Mouse (Mus musculus): ENCODE results near the gene P4htm. TPM values are rescaled to one million over a fixed set of nuclear protein-coding genes. Genes with fewer than 3 reads are reported as not detected.

P4htm gene
- polyA plus RNA-seq, 1 experiment from 2014 or later: 11.9 TPM

GRCm38 (mm10) chr9:108575321-108576297 lies 21.9 kb downstream of the P4htm start:
- H3K9me3 ChIP-seq (ENCODE audit: control insufficient read depth, low read length): no peaks in the 10 kb centered on the region
- WGBS: 90% methylated on average over 37 of the region's 37 CpGs
- peaks cover 19% of the 10 kb centered on the region; the same call in 1 of the 2 replicates for H3K36me3 ChIP-seq (ENCODE audit: control insufficient read depth, insufficient read depth, low read length)
- no peak overlapping the region for H3K4me2 ChIP-seq (ENCODE audit: low read depth, low read length, severe bottlenecking)
- DNase-seq (ENCODE audit: low spot score) (no peak), ATAC-seq (replicated peaks; ENCODE audit: low FRiP score) (no peak)
- no peaks in the 10 kb centered on the region for H3K27me3 ChIP-seq (ENCODE audit: control insufficient read depth, insufficient read depth, low read length)
- no peak overlapping the region for H3K9ac ChIP-seq (ENCODE audit: low read length)
- no peak overlapping the region for H3K4me3 ChIP-seq (ENCODE audit: low read depth, low read length)
- no peak overlapping the region for H3K27ac ChIP-seq (ENCODE audit: low read depth, low read length)
- peaks cover 31% of the 10 kb centered on the region for H3K4me1 ChIP-seq (replicated peaks; ENCODE audit: control insufficient read depth, insufficient read depth, low read length)

- Histone ChIP-seq H3K27me3 (ENCODE audit: control insufficient read depth, insufficient read depth, low read length) (no peaks in the 10 kb centered on the region), H3K4me3 (ENCODE audit: low read depth, low read length) (no peak overlapping the region), H3K9ac (ENCODE audit: low read length) (no peak overlapping the region), H3K4me2 (ENCODE audit: low read depth, low read length, severe bottlenecking) (no peak overlapping the region), H3K9me3 (ENCODE audit: control insufficient read depth, low read length) (no peaks in the 10 kb centered on the region), H3K4me1 (replicated peaks; ENCODE audit: control insufficient read depth, insufficient read depth, low read length) (peaks cover 36% of the 10 kb centered on the region), H3K36me3 (ENCODE audit: control insufficient read depth, insufficient read depth, low read length) (peaks cover 19% of the 10 kb centered on the region; the same call in 1 of the 2 replicates), H3K27ac (ENCODE audit: low read depth, low read length) (no peak overlapping the region)
- ATAC-seq (replicated peaks; ENCODE audit: low FRiP score): no peak
- WGBS: 92% methylated on average over 12 of the region's 12 CpGs
- no peak for DNase-seq (ENCODE audit: low spot score)
Observed at GRCm38 (mm10) chr9:108574921-108575320, 22.5 kb downstream of the P4htm start.

GRCm38 (mm10) chr9:108573774-108574690 lies 23.4 kb downstream of the P4htm start:
- Histone ChIP-seq H3K9ac (ENCODE audit: low read length) (0 out of 2 replicates have a peak overlapping the region, but pooled peaks have one; percentile 16), H3K4me1 (replicated peaks; ENCODE audit: control insufficient read depth, insufficient read depth, low read length) (peaks cover 32% of the 10 kb centered on the region), H3K4me3 (ENCODE audit: low read depth, low read length) (no peak overlapping the region), H3K9me3 (ENCODE audit: control insufficient read depth, low read length) (no peaks in the 10 kb centered on the region), H3K36me3 (ENCODE audit: control insufficient read depth, insufficient read depth, low read length) (peaks cover 19% of the 10 kb centered on the region; the same call in 1 of the 2 replicates), H3K27me3 (ENCODE audit: control insufficient read depth, insufficient read depth, low read length) (no peaks in the 10 kb centered on the region), H3K4me2 (ENCODE audit: low read depth, low read length, severe bottlenecking) (no peak overlapping the region), H3K27ac (ENCODE audit: low read depth, low read length) (no peak overlapping the region)
- DNase-seq (ENCODE audit: low spot score): peak; percentile 88
- 49% methylated on average over 26 of the region's 26 CpGs for WGBS
- no peak for ATAC-seq (replicated peaks; ENCODE audit: low FRiP score)

- Histone ChIP-seq H3K4me1 (replicated peaks; ENCODE audit: control insufficient read depth, insufficient read depth, low read length) (peaks cover 36% of the 10 kb centered on the region), H3K9ac (ENCODE audit: low read length) (no peak overlapping the region), H3K4me2 (ENCODE audit: low read depth, low read length, severe bottlenecking) (no peak overlapping the region), H3K27me3 (ENCODE audit: control insufficient read depth, insufficient read depth, low read length) (no peaks in the 10 kb centered on the region), H3K9me3 (ENCODE audit: control insufficient read depth, low read length) (no peaks in the 10 kb centered on the region), H3K4me3 (ENCODE audit: low read depth, low read length) (no peak overlapping the region), H3K27ac (ENCODE audit: low read depth, low read length) (no peak overlapping the region), H3K36me3 (ENCODE audit: control insufficient read depth, insufficient read depth, low read length) (peaks cover 19% of the 10 kb centered on the region; the same call in 1 of the 2 replicates)
- ATAC-seq (replicated peaks; ENCODE audit: low FRiP score) (no peak), DNase-seq (ENCODE audit: low spot score) (no peak)
- WGBS: 82% methylated on average over 10 of the region's 10 CpGs
Observed at GRCm38 (mm10) chr9:108572321-108572720, 25.1 kb downstream of the P4htm start.

DNA sequence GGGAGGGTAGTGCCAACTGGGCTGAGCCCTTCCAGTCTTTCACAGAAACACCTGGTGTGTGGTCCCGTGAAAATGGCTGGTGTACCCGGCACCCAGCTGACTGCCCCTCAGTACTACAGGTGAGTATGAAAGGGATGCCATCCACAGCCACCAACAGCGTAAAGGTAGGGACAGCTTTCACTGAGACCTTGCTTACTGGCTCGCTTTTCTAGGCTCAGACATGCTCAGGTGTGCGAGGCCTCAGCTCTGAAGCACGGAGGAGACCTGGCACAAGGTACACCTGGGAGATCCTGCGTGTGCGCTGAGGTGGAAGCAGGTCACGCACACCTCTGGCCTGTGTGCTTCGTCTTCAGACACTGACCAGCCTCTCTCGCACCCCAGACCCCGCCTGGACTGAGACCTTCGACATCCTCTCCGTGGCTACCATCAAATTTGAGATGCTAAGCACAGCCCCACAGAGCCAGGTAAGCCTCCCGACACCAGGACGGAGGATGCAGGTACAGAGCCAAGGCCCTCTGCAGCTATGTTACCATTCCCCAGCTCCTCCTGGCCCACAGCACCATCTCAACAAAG lies 26.0 kb downstream of the P4htm start:
- Histone ChIP-seq H3K4me2 (ENCODE audit: low read depth, low read length, severe bottlenecking) (no peak overlapping the region), H3K9me3 (ENCODE audit: control insufficient read depth, low read length) (no peaks in the 10 kb centered on the region), H3K4me1 (replicated peaks; ENCODE audit: control insufficient read depth, insufficient read depth, low read length) (peaks cover 28% of the 10 kb centered on the region), H3K9ac (ENCODE audit: low read length) (no peak overlapping the region), H3K4me3 (ENCODE audit: low read depth, low read length) (no peak overlapping the region), H3K27me3 (ENCODE audit: control insufficient read depth, insufficient read depth, low read length) (no peaks in the 10 kb centered on the region), H3K36me3 (ENCODE audit: control insufficient read depth, insufficient read depth, low read length) (peaks cover 19% of the 10 kb centered on the region; the same call in 1 of the 2 replicates), H3K27ac (ENCODE audit: low read depth, low read length) (no peak overlapping the region)
- 95% methylated on average over 16 of the region's 16 CpGs for WGBS
- DNase-seq (ENCODE audit: low spot score): no peak
- ATAC-seq (replicated peaks; ENCODE audit: low FRiP score): no peak

DNA sequence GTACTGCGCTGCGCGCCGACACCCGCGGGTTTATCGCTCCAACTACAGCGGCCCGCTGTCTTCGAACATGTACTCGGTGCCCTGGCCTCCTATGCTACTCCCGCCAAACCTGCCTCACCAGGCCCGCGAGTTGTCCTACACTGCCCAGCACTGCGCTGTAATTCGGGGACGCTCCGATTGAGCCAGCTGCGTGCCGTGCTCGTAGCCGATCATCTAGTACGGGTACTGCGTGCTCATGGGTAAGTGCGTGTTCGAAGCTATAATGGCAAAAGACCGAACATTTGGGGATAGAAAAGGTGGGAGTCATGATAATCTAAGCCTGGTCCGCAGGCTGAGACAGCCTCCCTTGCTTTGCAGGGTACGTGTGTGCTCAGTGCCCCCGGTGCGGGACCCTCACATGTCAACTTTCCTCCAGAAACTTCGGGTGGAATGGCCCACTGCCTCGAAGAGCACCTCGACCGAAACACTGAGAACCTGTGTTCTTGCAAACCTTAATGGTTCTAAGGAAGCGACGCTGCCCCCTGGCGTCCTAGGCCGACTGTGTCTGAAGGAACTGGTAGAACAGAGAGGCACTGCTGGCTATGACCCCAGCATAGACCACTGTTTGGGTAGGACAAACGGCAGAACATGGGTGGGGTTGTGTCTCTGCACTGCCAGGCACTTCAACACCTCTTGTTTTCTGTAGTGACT lies 27.1 kb downstream of the P4htm start:
- Histone ChIP-seq H3K27ac (ENCODE audit: low read depth, low read length) (peak overlapping the region; percentile 53; the same call in 1 of the 2 replicates), H3K27me3 (ENCODE audit: control insufficient read depth, insufficient read depth, low read length) (no peaks in the 10 kb centered on the region), H3K4me1 (replicated peaks; ENCODE audit: control insufficient read depth, insufficient read depth, low read length) (peaks cover 28% of the 10 kb centered on the region), H3K36me3 (ENCODE audit: control insufficient read depth, insufficient read depth, low read length) (peaks cover 18% of the 10 kb centered on the region; the same call in 1 of the 2 replicates), H3K9me3 (ENCODE audit: control insufficient read depth, low read length) (no peaks in the 10 kb centered on the region), H3K9ac (ENCODE audit: low read length) (peak overlapping the region; percentile 57), H3K4me2 (ENCODE audit: low read depth, low read length, severe bottlenecking) (peak overlapping the region; percentile 93), H3K4me3 (ENCODE audit: low read depth, low read length) (peak overlapping the region; percentile 51)
- ATAC-seq (replicated peaks; ENCODE audit: low FRiP score) (peak; percentile 4; the same call in 1 of the 2 replicates), DNase-seq (ENCODE audit: low spot score) (peak; percentile 86)
- 3% methylated on average over 40 of the region's 40 CpGs for WGBS

DNA sequence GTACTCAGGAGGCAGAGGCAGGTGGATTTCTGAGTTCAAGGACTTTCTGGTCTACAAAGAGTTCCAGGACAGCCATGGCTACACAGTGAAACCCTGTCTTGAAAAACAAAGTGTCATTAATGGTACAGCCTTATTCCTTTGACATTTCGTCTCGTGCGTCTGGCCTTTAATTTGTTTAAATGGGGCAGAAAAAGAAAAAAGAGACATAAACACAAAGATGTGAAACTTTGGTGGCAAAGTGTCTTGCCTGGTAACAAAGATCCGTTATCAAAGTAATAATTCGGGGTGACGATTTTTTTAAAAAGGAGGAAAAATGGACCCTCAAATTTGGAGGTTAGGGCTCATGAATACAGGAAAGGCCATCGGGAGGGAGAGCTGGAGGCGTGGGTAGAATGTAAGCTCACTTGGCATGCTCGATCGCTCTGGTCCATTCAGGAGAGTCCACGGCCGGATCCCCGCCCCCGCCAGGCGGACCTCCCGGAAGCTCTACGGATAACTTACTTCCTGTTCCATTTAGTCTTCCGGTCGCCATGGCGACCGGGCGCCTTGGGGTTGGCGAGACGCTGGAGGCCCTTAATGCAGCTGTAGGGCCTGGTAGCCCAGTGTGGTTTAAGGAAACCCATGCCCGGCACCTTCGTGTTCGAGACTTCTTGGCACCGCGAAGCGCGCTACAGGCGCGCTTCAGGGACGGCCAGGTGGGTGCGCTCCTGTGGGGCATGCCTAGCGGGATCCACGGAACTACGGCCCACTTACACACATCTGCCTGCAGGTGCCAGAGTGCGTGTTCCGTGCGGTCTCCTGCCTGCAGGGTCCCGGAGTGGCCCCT lies 27.9 kb downstream of the P4htm start, which contains the start of gene Dalrd3:
TSS of gene Dalrd3 (plus strand) at position 506 of the 826 bp plus-strand sequence.
- 7% methylated on average over 42 of the region's 42 CpGs for WGBS
- Histone ChIP-seq H3K4me1 (replicated peaks; ENCODE audit: control insufficient read depth, insufficient read depth, low read length) (peaks cover 28% of the 10 kb centered on the region), H3K4me2 (ENCODE audit: low read depth, low read length, severe bottlenecking) (peak within 1 kb of the TSS; percentile 93), H3K27ac (ENCODE audit: low read depth, low read length) (peak within 1 kb of the TSS; percentile 53; the same call in 1 of the 2 replicates), H3K4me3 (ENCODE audit: low read depth, low read length) (peak within 1 kb of the TSS; percentile 51), H3K9ac (ENCODE audit: low read length) (peak within 1 kb of the TSS; percentile 57), H3K9me3 (ENCODE audit: control insufficient read depth, low read length) (no peaks in the 10 kb centered on the region), H3K36me3 (ENCODE audit: control insufficient read depth, insufficient read depth, low read length) (peaks cover 16% of the 10 kb centered on the region; the same call in 1 of the 2 replicates), H3K27me3 (ENCODE audit: control insufficient read depth, insufficient read depth, low read length) (no peaks in the 10 kb centered on the region)
- ATAC-seq (replicated peaks; ENCODE audit: low FRiP score): peak; percentile 65
- peak; percentile 96 for DNase-seq (ENCODE audit: low spot score)
